Mouse (Mus musculus) lung, embryonic 15.5 days (tissue): Measurements from ENCODE around the gene Zcchc7. TPM values are rescaled to one million over a fixed set of nuclear protein-coding genes. Genes with fewer than 3 reads are reported as not detected.

Experiments used
- ATAC-seq: fragments of 200-750 bp; cut with Nextera tagmentation; 2 replicates; pipeline ENCODE4 v1.8.0; 2017; ENCODE audit warnings: moderate number of reproducible peaks, borderline replicate concordance; ENCODE audit not compliant: low FRiP score, low TSS enrichment; ENCODE audit errors: extremely low read depth
- H3K27ac ChIP-seq: fragments of 300-500 bp; sonication (generic); 2 replicates; pipeline ENCODE4 v1.5.1; 2015; ENCODE audit warnings: moderate library complexity, mild to moderate bottlenecking, inconsistent platforms
- H3K27me3 ChIP-seq: fragments of 300-500 bp; sonication (generic); 2 replicates; pipeline ENCODE4 v1.6.1; 2015; ENCODE audit warnings: inconsistent platforms
- H3K36me3 ChIP-seq: fragments of 300-500 bp; sonication (generic); 2 replicates; pipeline ENCODE4 v1.6.1; 2015; ENCODE audit warnings: inconsistent platforms
- H3K4me1 ChIP-seq: fragments of 300-500 bp; sonication (generic); 2 replicates; pipeline ENCODE4 v1.6.1; 2015; ENCODE audit warnings: inconsistent platforms
- H3K4me2 ChIP-seq: fragments of 300-500 bp; sonication (generic); 2 replicates; pipeline ENCODE4 v1.6.1; 2015; ENCODE audit warnings: inconsistent platforms, mild to moderate bottlenecking, moderate library complexity
- H3K4me3 ChIP-seq: fragments of 300-500 bp; sonication (generic); 2 replicates; pipeline ENCODE4 v1.5.1; 2015; ENCODE audit warnings: mild to moderate bottlenecking, inconsistent platforms
- H3K9ac ChIP-seq: fragments of 300-500 bp; sonication (generic); 2 replicates; pipeline ENCODE4 v1.6.1; 2015; ENCODE audit warnings: inconsistent platforms
- H3K9me3 ChIP-seq: fragments of 300-500 bp; sonication (generic); 2 replicates; pipeline ENCODE4 v1.6.1; 2016; ENCODE audit warnings: inconsistent platforms
- WGBS: fragments of 180-500 bp; shearing (Covaris S2); methylation state at CpG from one replicate; pipeline ENCODE4 v1.1.7; 2015; 5-methylcytosine and 5-hydroxymethylcytosine counted together
- microRNA-seq: library from miRNA; unstranded; fragments of <30 nt; microRNA quantifications from one replicate; pipeline ENCODE4, GENCODE M21; 2016
- polyA plus RNA-seq: library from polyadenylated mRNA; unstranded; fragments of >200 nt; fragmentation: Nextera tagmentation; extraction: Ambion mirVana; gene quantifications from 2 replicates; pipeline ENCODE4 v1.2.1, GENCODE M21; 2015

Zcchc7 gene
- polyA plus RNA-seq, 1 experiment from 2014 or later: 31.5 TPM

DNA sequence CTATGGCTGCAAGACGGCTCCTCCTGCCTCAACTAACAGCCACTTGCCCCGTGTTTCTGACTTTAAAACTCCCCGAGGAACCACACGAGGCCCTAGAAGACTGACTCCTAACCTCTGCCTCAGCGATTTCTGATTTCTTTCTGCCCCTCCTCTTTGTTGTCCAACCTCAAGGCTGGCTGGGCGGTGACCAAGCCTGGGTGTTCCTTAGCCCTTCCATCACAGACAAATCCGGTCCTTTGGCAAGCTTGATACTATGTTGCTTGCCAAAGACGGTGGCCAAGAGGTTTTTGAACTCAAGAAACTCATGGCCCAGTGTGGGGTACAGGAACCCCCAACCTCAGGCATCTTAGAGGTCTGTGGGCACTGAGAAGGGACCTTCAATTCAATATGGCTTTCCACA, 218.7 kb downstream of the Zcchc7 start:
- Histone ChIP-seq H3K9me3 (no peaks in the 10 kb centered on the region), H3K36me3 (no peaks in the 10 kb centered on the region), H3K9ac (no peak overlapping the region), H3K27me3 (no peaks in the 10 kb centered on the region), H3K27ac (no peak overlapping the region), H3K4me3 (no peak overlapping the region), H3K4me2 (no peak overlapping the region), H3K4me1 (peaks cover 6% of the 10 kb centered on the region; the same call in 1 of the 2 replicates)
- 66% methylated on average over 8 of the region's 8 CpGs for WGBS
- no peak for ATAC-seq

DNA sequence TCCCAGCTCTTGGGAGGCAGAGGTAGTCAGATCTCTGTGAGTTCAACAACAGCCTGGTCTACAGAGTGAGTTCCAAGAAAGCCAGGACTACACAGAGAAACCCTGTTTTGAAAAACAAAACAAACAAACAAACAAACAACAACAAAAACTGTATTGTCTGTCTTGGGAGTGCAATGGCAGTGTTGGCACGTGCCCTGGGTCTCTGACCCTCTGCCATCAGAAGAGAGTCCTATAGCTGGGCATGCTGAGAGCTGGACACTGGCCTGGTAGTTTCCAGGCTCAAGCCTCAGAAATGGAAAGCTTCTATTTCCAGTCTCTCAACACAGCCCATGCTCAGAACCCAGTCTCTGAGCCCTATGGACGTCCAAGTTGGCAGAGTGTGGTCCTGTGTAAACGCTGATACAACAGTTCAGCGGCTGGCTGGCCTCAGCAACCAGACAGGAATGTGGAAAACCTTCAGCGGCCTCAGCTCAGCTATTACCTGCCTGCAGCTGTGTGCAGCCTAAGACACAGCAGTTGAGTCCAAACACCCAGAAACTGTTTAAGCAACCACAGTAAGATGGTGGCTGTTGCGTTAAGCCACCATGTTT, 220.4 kb downstream of the Zcchc7 start:
- no peak overlapping the region for H3K4me2 ChIP-seq

DNA sequence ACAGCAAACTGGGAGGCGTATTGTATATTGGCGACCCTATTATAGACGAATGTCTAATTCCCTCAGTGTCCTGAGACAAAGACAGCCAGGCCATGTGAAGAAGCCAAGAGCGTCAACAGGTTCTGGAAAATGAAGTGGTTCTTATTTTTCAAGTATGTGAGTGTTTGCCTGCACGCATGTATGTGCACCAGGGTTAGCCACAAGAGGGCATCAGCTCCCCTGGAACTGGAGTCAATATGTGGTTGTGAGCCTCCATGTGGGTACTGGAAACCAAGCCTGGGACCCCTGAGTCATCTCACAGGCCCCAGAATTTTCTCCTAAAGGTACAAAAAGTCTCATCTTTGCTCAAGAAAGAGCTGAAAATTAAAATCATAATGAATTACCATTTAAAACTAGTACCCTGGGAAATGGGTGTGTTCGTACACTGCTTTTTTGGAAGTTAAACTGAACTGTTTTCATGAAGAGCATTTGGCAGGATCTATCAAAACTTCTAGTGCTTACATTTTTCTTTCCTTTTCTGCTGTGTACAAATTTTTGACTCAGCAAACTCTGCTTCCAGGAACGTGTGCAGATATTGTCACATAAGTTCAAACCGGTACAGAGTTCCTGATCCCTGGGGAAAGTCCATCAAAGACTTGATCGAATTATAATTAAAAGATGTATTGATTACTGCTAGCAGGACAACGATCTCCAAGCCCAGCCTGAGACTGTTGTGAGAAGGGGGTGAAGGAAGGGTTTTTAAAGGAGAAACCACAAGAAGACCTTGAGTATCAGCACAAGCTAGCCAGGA, 221.4 kb downstream of the Zcchc7 start:
- H3K27ac ChIP-seq: no peak overlapping the region
- H3K4me1 ChIP-seq: peaks cover 17% of the 10 kb centered on the region
- ATAC-seq: no peak
- H3K36me3 ChIP-seq: no peaks in the 10 kb centered on the region
- H3K27me3 ChIP-seq: no peaks in the 10 kb centered on the region
- no peak overlapping the region for H3K4me3 ChIP-seq
- no peaks in the 10 kb centered on the region for H3K9me3 ChIP-seq
- no peak overlapping the region for H3K4me2 ChIP-seq
- 84% methylated on average over 10 of the region's 10 CpGs for WGBS
- no peak overlapping the region for H3K9ac ChIP-seq

More for the DNA sequence above, 220.4 kb downstream of the Zcchc7 start:
- H3K9me3 ChIP-seq: no peaks in the 10 kb centered on the region
- peaks cover 11% of the 10 kb centered on the region for H3K4me1 ChIP-seq
- ATAC-seq: no peak
- no peak overlapping the region for H3K9ac ChIP-seq
- 61% methylated on average over 6 of the region's 6 CpGs for WGBS
- H3K36me3 ChIP-seq: no peaks in the 10 kb centered on the region
- no peaks in the 10 kb centered on the region for H3K27me3 ChIP-seq
- H3K27ac ChIP-seq: no peak overlapping the region
- H3K4me3 ChIP-seq: no peak overlapping the region

DNA sequence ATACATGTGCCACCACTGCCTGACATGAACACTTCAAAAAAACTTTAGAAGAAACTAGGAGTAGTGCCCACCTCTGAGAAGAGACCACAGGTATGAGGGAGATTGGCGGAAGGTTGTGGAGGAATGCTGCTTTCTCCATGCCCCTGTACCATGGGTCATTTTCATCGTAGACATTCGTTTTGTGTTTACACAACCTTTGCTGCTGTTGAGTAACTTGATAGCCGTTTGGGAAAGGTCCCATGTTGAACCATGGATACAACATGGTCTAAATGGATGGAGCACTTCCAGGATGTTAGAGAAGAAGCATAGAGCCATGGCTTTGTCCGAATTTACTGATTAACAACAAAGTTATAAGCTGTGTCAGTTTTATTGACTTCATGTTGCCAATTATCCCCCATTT, 222.5 kb downstream of the Zcchc7 start:
- no peak overlapping the region for H3K4me2 ChIP-seq
- 54% methylated on average over 5 of the region's 5 CpGs for WGBS
- H3K27ac ChIP-seq: no peak overlapping the region
- H3K36me3 ChIP-seq: no peaks in the 10 kb centered on the region
- H3K27me3 ChIP-seq: no peaks in the 10 kb centered on the region
- peaks cover 27% of the 10 kb centered on the region for H3K4me1 ChIP-seq
- ATAC-seq: no peak
- H3K4me3 ChIP-seq: no peak overlapping the region
- H3K9ac ChIP-seq: no peak overlapping the region
- no peaks in the 10 kb centered on the region for H3K9me3 ChIP-seq

DNA sequence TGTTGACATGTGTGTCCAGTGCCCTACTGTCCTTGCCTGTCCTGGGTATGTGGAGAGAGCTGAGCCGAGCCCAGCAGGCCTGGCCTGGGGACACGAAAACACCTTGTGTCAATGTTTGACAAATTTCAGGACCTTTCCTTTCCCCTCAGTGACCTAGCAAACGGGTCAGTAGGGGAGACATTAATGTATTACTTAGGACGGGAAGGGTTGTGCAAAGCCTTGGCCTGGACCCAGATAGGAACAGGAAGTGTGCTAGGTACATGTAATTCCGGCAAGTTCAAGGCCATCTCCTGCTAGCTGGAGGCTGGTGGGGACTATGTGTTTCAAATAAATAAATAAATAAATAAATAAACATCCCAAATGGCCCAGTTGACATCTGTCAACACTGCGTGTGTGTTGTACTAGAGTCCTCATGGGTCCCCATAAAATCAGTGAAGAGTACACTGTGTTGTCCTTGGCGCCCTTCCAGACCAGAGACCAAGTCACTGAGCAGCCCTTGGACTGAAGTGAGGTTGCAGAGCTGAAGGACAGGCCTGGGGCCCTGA, 224.2 kb downstream of the Zcchc7 start:
- Histone ChIP-seq H3K9ac (no peak overlapping the region), H3K4me2 (no peak overlapping the region), H3K4me3 (no peak overlapping the region), H3K4me1 (peaks cover 25% of the 10 kb centered on the region), H3K27me3 (no peaks in the 10 kb centered on the region), H3K36me3 (no peaks in the 10 kb centered on the region), H3K27ac (no peak overlapping the region), H3K9me3 (no peaks in the 10 kb centered on the region)
- no peak for ATAC-seq
- 48% methylated on average over 7 of the region's 7 CpGs for WGBS

DNA sequence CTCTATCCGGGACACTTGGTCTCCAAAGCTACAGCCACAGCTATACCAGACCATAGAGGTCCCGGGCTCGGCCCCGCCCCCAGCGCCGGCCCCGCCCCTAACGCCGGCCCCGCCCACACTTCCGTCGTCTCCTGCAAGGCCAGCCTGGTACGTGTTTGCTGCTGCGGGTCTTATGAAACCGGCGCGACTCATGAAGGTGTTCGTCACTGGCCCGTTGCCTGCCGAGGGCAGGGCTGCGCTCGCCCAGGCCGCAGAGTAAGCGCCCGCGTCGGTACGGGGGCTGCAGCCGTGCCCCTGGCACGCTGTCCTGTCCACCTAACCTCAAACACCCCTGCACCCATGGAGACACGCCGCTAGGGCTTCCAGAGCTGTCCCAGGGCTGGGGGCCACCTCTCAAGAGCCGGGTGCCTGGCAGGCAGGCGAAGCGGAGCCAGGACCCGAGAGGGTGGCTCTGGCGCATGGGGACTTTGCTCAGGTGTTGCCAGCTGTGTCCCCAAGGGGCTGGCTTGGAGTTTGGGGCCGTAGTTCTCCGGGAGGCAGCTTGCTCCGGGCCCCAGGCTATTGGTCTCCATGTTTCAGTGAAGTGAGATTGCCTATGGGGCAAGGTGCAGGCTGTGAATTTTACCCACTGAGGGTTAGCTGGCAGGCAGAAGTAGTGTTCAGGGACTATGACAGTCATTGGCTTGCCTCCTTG, 225.8 kb downstream of the Zcchc7 start, which contains the start of gene Grhpr:
Gene Grhpr, plus strand, starts transcription at position 116 of the 694 bp plus-strand sequence.
- peak within 1 kb of the TSS; percentile 79 for H3K9ac ChIP-seq
- H3K36me3 ChIP-seq: no peaks in the 10 kb centered on the region
- H3K4me1 ChIP-seq: peaks cover 25% of the 10 kb centered on the region
- no peaks in the 10 kb centered on the region for H3K27me3 ChIP-seq
- H3K9me3 ChIP-seq: no peaks in the 10 kb centered on the region
- H3K4me3 ChIP-seq: peak within 1 kb of the TSS; percentile 65
- peak within 1 kb of the TSS; percentile 91 for H3K4me2 ChIP-seq
- ATAC-seq: peak; percentile 92
- peak within 1 kb of the TSS; percentile 88 for H3K27ac ChIP-seq
- WGBS: under 1% methylated on average over 40 of the region's 40 CpGs

Small RNA genes within 50 kb of the gene (microRNA-seq; reads per million reads assigned to microRNA genes)
- gene Gm22639: not detected

Other genes with a start within 250 kb of the Zcchc7 start
- gene Pax5, start 45.4 kb upstream of the Zcchc7 start, polyA plus RNA-seq: not detected in 2 replicates
- gene Grhpr, start 225.5 kb downstream of the Zcchc7 start, polyA plus RNA-seq: 56.9 and 60.1 TPM in 2 replicates